Mouse (Mus musculus): ENCODE results near the gene Fam181b. TPM values are rescaled to one million over a fixed set of nuclear protein-coding genes. Genes with fewer than 3 reads are reported as not detected.

Fam181b gene
- 5.1 and 5.7 TPM in 2 replicates for polyA plus RNA-seq (2014; fragmentation: Nextera tagmentation; extraction: Ambion mirVana)

- peak within 1 kb of the TSS; percentile 21; the same call in 1 of the 2 replicates for H3K27ac ChIP-seq (ENCODE audit: low read length)
- under 1% methylated on average over 96 of the region's 96 CpGs for WGBS
- 0 out of 2 replicates have a peak, but pooled peaks cover 3% of the 10 kb centered on the region for H3K4me1 ChIP-seq (ENCODE audit: control insufficient read depth, insufficient read depth, low read length)
- peak; percentile 93 for ATAC-seq (ENCODE audit: insufficient number of reproducible peaks, insufficient read depth, low FRiP score, low read depth)
- peak within 1 kb of the TSS; percentile 91 for H3K4me2 ChIP-seq (replicated peaks; ENCODE audit: low read depth, low read length)
- H3K36me3 ChIP-seq (ENCODE audit: control insufficient read depth, insufficient read depth, low read length), result no peaks in the 10 kb centered on the region
- no peaks in the 10 kb centered on the region for H3K9me3 ChIP-seq (ENCODE audit: control insufficient read depth, low read depth, low read length)
- H3K9ac ChIP-seq (replicated peaks; ENCODE audit: low read depth, low read length), result peak within 1 kb of the TSS; percentile 45
- peak within 1 kb of the TSS; percentile 59 for H3K4me3 ChIP-seq (ENCODE audit: low read depth, low read length)
- no peaks in the 10 kb centered on the region for H3K27me3 ChIP-seq (ENCODE audit: control insufficient read depth, insufficient read depth, low read length)
Measured at GRCm38 (mm10) chr7:93079785-93080730, at the start of gene Fam181b. Fam181b (plus strand) TSS chr7:93079865.

- Histone ChIP-seq H3K36me3 (ENCODE audit: control insufficient read depth, insufficient read depth, low read length) (no peaks in the 10 kb centered on the region), H3K27me3 (ENCODE audit: control insufficient read depth, insufficient read depth, low read length) (no peaks in the 10 kb centered on the region), H3K9me3 (ENCODE audit: control insufficient read depth, low read depth, low read length) (no peaks in the 10 kb centered on the region), H3K4me3 (ENCODE audit: low read depth, low read length) (no peak overlapping the region), H3K9ac (replicated peaks; ENCODE audit: low read depth, low read length) (no peak overlapping the region), H3K27ac (ENCODE audit: low read length) (no peak overlapping the region), H3K4me2 (replicated peaks; ENCODE audit: low read depth, low read length) (no peak overlapping the region), H3K4me1 (ENCODE audit: control insufficient read depth, insufficient read depth, low read length) (no peaks in the 10 kb centered on the region)
- 0 out of 2 replicates have a peak, but pooled peaks have one; percentile 37 for ATAC-seq (ENCODE audit: insufficient number of reproducible peaks, insufficient read depth, low FRiP score, low read depth)
- 22% methylated on average over 5 of the region's 5 CpGs for WGBS
Measured at GRCm38 (mm10) chr7:93037763-93038471, 41.7 kb upstream of the Fam181b start.

- no peaks in the 10 kb centered on the region for H3K9me3 ChIP-seq (ENCODE audit: control insufficient read depth, low read depth, low read length)
- no peak overlapping the region for H3K4me3 ChIP-seq (ENCODE audit: low read depth, low read length)
- H3K4me2 ChIP-seq (replicated peaks; ENCODE audit: low read depth, low read length), result no peak overlapping the region
- ATAC-seq (ENCODE audit: insufficient number of reproducible peaks, insufficient read depth, low FRiP score, low read depth), result no peak
- H3K27me3 ChIP-seq (ENCODE audit: control insufficient read depth, insufficient read depth, low read length), result no peaks in the 10 kb centered on the region
- whole genome bisulfite sequencing, result 16% methylated on average over 1 of the region's 1 CpGs
- H3K27ac ChIP-seq (ENCODE audit: low read length), result no peak overlapping the region
- no peaks in the 10 kb centered on the region for H3K4me1 ChIP-seq (ENCODE audit: control insufficient read depth, insufficient read depth, low read length)
- no peak overlapping the region for H3K9ac ChIP-seq (replicated peaks; ENCODE audit: low read depth, low read length)
- no peaks in the 10 kb centered on the region for H3K36me3 ChIP-seq (ENCODE audit: control insufficient read depth, insufficient read depth, low read length)
Measured at GRCm38 (mm10) chr7:93038472-93038828, 41.2 kb upstream of the Fam181b start.

GRCm38 (mm10) chr7:93039542-93039941 is 40.1 kb upstream of the Fam181b start:
- 75% methylated on average over 3 of the region's 3 CpGs for WGBS
- no peaks in the 10 kb centered on the region for H3K9me3 ChIP-seq (ENCODE audit: control insufficient read depth, low read depth, low read length)
- no peak overlapping the region for H3K9ac ChIP-seq (replicated peaks; ENCODE audit: low read depth, low read length)
- no peak for ATAC-seq (ENCODE audit: insufficient number of reproducible peaks, insufficient read depth, low FRiP score, low read depth)
- H3K4me2 ChIP-seq (replicated peaks; ENCODE audit: low read depth, low read length), result no peak overlapping the region
- H3K27ac ChIP-seq (ENCODE audit: low read length), result no peak overlapping the region
- no peaks in the 10 kb centered on the region for H3K36me3 ChIP-seq (ENCODE audit: control insufficient read depth, insufficient read depth, low read length)
- no peaks in the 10 kb centered on the region for H3K4me1 ChIP-seq (ENCODE audit: control insufficient read depth, insufficient read depth, low read length)
- H3K4me3 ChIP-seq (ENCODE audit: low read depth, low read length), result no peak overlapping the region
- no peaks in the 10 kb centered on the region for H3K27me3 ChIP-seq (ENCODE audit: control insufficient read depth, insufficient read depth, low read length)

- 27% methylated on average over 3 of the region's 3 CpGs for WGBS
- H3K4me2 ChIP-seq (replicated peaks; ENCODE audit: low read depth, low read length), result no peak overlapping the region
- no peak overlapping the region for H3K27ac ChIP-seq (ENCODE audit: low read length)
- no peak for ATAC-seq (ENCODE audit: insufficient number of reproducible peaks, insufficient read depth, low FRiP score, low read depth)
- H3K36me3 ChIP-seq (ENCODE audit: control insufficient read depth, insufficient read depth, low read length), result no peaks in the 10 kb centered on the region
- no peaks in the 10 kb centered on the region for H3K27me3 ChIP-seq (ENCODE audit: control insufficient read depth, insufficient read depth, low read length)
- H3K9ac ChIP-seq (replicated peaks; ENCODE audit: low read depth, low read length), result no peak overlapping the region
- no peaks in the 10 kb centered on the region for H3K4me1 ChIP-seq (ENCODE audit: control insufficient read depth, insufficient read depth, low read length)
- no peak overlapping the region for H3K4me3 ChIP-seq (ENCODE audit: low read depth, low read length)
- H3K9me3 ChIP-seq (ENCODE audit: control insufficient read depth, low read depth, low read length), result no peaks in the 10 kb centered on the region
Measured at GRCm38 (mm10) chr7:93044359-93044758, 35.3 kb upstream of the Fam181b start.

- Histone ChIP-seq H3K27ac (ENCODE audit: low read length) (no peak overlapping the region), H3K9ac (replicated peaks; ENCODE audit: low read depth, low read length) (no peak overlapping the region)
- whole genome bisulfite sequencing, result 61% methylated on average over 1 of the region's 1 CpGs
Measured at GRCm38 (mm10) chr7:93044788-93045187, 34.9 kb upstream of the Fam181b start.

GRCm38 (mm10) chr7:93060831-93061230 is 18.8 kb upstream of the Fam181b start:
- no peak for ATAC-seq (ENCODE audit: insufficient number of reproducible peaks, insufficient read depth, low FRiP score, low read depth)
- H3K27me3 ChIP-seq (ENCODE audit: control insufficient read depth, insufficient read depth, low read length), result no peaks in the 10 kb centered on the region
- no peak overlapping the region for H3K27ac ChIP-seq (ENCODE audit: low read length)
- no peaks in the 10 kb centered on the region for H3K4me1 ChIP-seq (ENCODE audit: control insufficient read depth, insufficient read depth, low read length)
- no peaks in the 10 kb centered on the region for H3K9me3 ChIP-seq (ENCODE audit: control insufficient read depth, low read depth, low read length)
- H3K9ac ChIP-seq (replicated peaks; ENCODE audit: low read depth, low read length), result no peak overlapping the region
- H3K4me3 ChIP-seq (ENCODE audit: low read depth, low read length), result no peak overlapping the region
- no peak overlapping the region for H3K4me2 ChIP-seq (replicated peaks; ENCODE audit: low read depth, low read length)
- no peaks in the 10 kb centered on the region for H3K36me3 ChIP-seq (ENCODE audit: control insufficient read depth, insufficient read depth, low read length)

More at GRCm38 (mm10) chr7:93044788-93045187, 34.9 kb upstream of the Fam181b start:
- no peaks in the 10 kb centered on the region for H3K4me1 ChIP-seq (ENCODE audit: control insufficient read depth, insufficient read depth, low read length)
- H3K9me3 ChIP-seq (ENCODE audit: control insufficient read depth, low read depth, low read length), result no peaks in the 10 kb centered on the region
- H3K36me3 ChIP-seq (ENCODE audit: control insufficient read depth, insufficient read depth, low read length), result no peaks in the 10 kb centered on the region
- H3K4me2 ChIP-seq (replicated peaks; ENCODE audit: low read depth, low read length), result no peak overlapping the region
- H3K27me3 ChIP-seq (ENCODE audit: control insufficient read depth, insufficient read depth, low read length), result no peaks in the 10 kb centered on the region
- H3K4me3 ChIP-seq (ENCODE audit: low read depth, low read length), result no peak overlapping the region
- ATAC-seq (ENCODE audit: insufficient number of reproducible peaks, insufficient read depth, low FRiP score, low read depth), result no peak

- 72% methylated on average over 3 of the region's 3 CpGs for WGBS
- Histone ChIP-seq H3K9me3 (ENCODE audit: control insufficient read depth, low read depth, low read length) (no peaks in the 10 kb centered on the region), H3K4me3 (ENCODE audit: low read depth, low read length) (no peak overlapping the region), H3K27me3 (ENCODE audit: control insufficient read depth, insufficient read depth, low read length) (no peaks in the 10 kb centered on the region), H3K9ac (replicated peaks; ENCODE audit: low read depth, low read length) (no peak overlapping the region), H3K36me3 (ENCODE audit: control insufficient read depth, insufficient read depth, low read length) (no peaks in the 10 kb centered on the region), H3K4me2 (replicated peaks; ENCODE audit: low read depth, low read length) (no peak overlapping the region), H3K27ac (ENCODE audit: low read length) (no peak overlapping the region), H3K4me1 (ENCODE audit: control insufficient read depth, insufficient read depth, low read length) (no peaks in the 10 kb centered on the region)
- ATAC-seq (ENCODE audit: insufficient number of reproducible peaks, insufficient read depth, low FRiP score, low read depth), result no peak
Measured at GRCm38 (mm10) chr7:93061747-93062146, 17.9 kb upstream of the Fam181b start.
